Mouse (Mus musculus): ENCODE measurements at regions not wholly inside any gene's neighbourhood (a gene's known extent, or its start where the extent isn't known, plus 50 kb on each side); places are given as distances from the start of the nearest gene placed in this dataset.

- Histone ChIP-seq H3K27me3 (no peaks in the 10 kb centered on the region), H3K36me3 (no peaks in the 10 kb centered on the region), H3K4me3 (no peak overlapping the region), H3K9me3 (replicated peaks) (no peaks in the 10 kb centered on the region), H3K27ac (no peak overlapping the region), H3K9ac (no peak overlapping the region), H3K4me1 (replicated peaks) (no peaks in the 10 kb centered on the region), H3K4me2 (no peak overlapping the region)
- WGBS, result 72% methylated on average over 7 of the region's 7 CpGs
- no peak for ATAC-seq (replicated peaks; ENCODE audit: insufficient number of reproducible peaks, insufficient read depth, low FRiP score, low read depth)
Measured at GRCm38 (mm10) chr19:19747821-19748488, 637.0 kb upstream of the Rorb start.

GRCm38 (mm10) chr19:19719939-19720338 is 608.9 kb upstream of the Rorb start:
- no peaks in the 10 kb centered on the region for H3K36me3 ChIP-seq
- 77% methylated on average over 4 of the region's 4 CpGs for WGBS
- no peak overlapping the region for H3K4me3 ChIP-seq
- no peak overlapping the region for H3K4me2 ChIP-seq
- no peak overlapping the region for H3K27ac ChIP-seq
- H3K9me3 ChIP-seq (replicated peaks), result no peaks in the 10 kb centered on the region
- no peak overlapping the region for H3K9ac ChIP-seq
- ATAC-seq (replicated peaks; ENCODE audit: insufficient number of reproducible peaks, insufficient read depth, low FRiP score, low read depth), result no peak
- no peaks in the 10 kb centered on the region for H3K4me1 ChIP-seq (replicated peaks)
- H3K27me3 ChIP-seq, result no peaks in the 10 kb centered on the region

Measured in heart, embryonic 15.5 days (tissue).